Mouse (Mus musculus): ENCODE data around the gene Shisa5.

Gene Shisa5

GRCm38 (mm10) chr9:109038086-109038895, at the start of gene Shisa5:
Gene Shisa5 (plus strand): TSS chr9:109038565.
- DNase-seq (ENCODE audit: low spot score in 2 of 2) = no peak

GRCm38 (mm10) chr9:108989802-108990461, 48.4 kb upstream of the Shisa5 start:
- no peak for DNase-seq (ENCODE audit: low spot score in 2 of 2)

- DNase-seq (ENCODE audit: low spot score in 2 of 2) = no peak
Observed at GRCm38 (mm10) chr9:108990462-108990820, 47.9 kb upstream of the Shisa5 start.

- DNase-seq (ENCODE audit: low spot score in 2 of 2) = peak; percentile 90 to 95
Observed at GRCm38 (mm10) chr9:108991428-108992084, 46.8 kb upstream of the Shisa5 start, which contains the start of gene Pfkfb4. Gene Pfkfb4 (plus strand): TSS chr9:108991778.

- DNase-seq (ENCODE audit: low spot score in 2 of 2) = peak in 1 of 2 experiments; percentile 25
Observed at GRCm38 (mm10) chr9:108992085-108992469, 46.3 kb upstream of the Shisa5 start.

- no peak for DNase-seq (ENCODE audit: low spot score in 2 of 2)
Observed at GRCm38 (mm10) chr9:108992620-108993361, 45.6 kb upstream of the Shisa5 start.

GRCm38 (mm10) chr9:108996411-108996810, 42.0 kb upstream of the Shisa5 start:
- DNase-seq (ENCODE audit: low spot score in 2 of 2) = no peak

GRCm38 (mm10) chr9:108998287-108999166, 39.8 kb upstream of the Shisa5 start:
- peak; percentile 29 to 41 for DNase-seq (ENCODE audit: low spot score in 2 of 2)

- no peak for DNase-seq (ENCODE audit: low spot score in 2 of 2)
Observed at GRCm38 (mm10) chr9:108999167-108999526, 39.2 kb upstream of the Shisa5 start.

- DNase-seq (ENCODE audit: low spot score in 2 of 2) = peak; percentile 69 to 83
Observed at GRCm38 (mm10) chr9:109000726-109001125, 37.6 kb upstream of the Shisa5 start.

GRCm38 (mm10) chr9:109003201-109003600, 35.2 kb upstream of the Shisa5 start:
- DNase-seq (ENCODE audit: low spot score in 2 of 2) = peak; percentile 57

- no peak for DNase-seq (ENCODE audit: low spot score in 2 of 2)
Observed at GRCm38 (mm10) chr9:109007025-109007780, 31.2 kb upstream of the Shisa5 start.

GRCm38 (mm10) chr9:109008081-109008480, 30.3 kb upstream of the Shisa5 start:
- DNase-seq (ENCODE audit: low spot score in 2 of 2) = no peak

- DNase-seq (ENCODE audit: low spot score in 2 of 2) = peak; percentile 70
Observed at GRCm38 (mm10) chr9:109008994-109009635, 29.2 kb upstream of the Shisa5 start.

- DNase-seq (ENCODE audit: low spot score in 2 of 2) = peak; percentile 51 to 56
Observed at GRCm38 (mm10) chr9:109009636-109010315, 28.6 kb upstream of the Shisa5 start.

- DNase-seq (ENCODE audit: low spot score in 2 of 2) = no peak
Observed at GRCm38 (mm10) chr9:109010316-109010690, 28.1 kb upstream of the Shisa5 start.

GRCm38 (mm10) chr9:109015397-109015796, 23.0 kb upstream of the Shisa5 start:
- DNase-seq (ENCODE audit: low spot score in 2 of 2) = no peak

- no peak for DNase-seq (ENCODE audit: low spot score in 2 of 2)
Observed at GRCm38 (mm10) chr9:109016973-109017604, 21.3 kb upstream of the Shisa5 start.

GRCm38 (mm10) chr9:109021428-109021827, 16.9 kb upstream of the Shisa5 start:
- peak in 1 of 2 experiments; percentile 11 for DNase-seq (ENCODE audit: low spot score in 2 of 2)

All from right cerebral cortex, adult 2 months (tissue).